Mouse (Mus musculus) heart, postnatal 4 days (tissue): ENCODE data around the gene Kctd3. TPM values are rescaled to one million over a fixed set of nuclear protein-coding genes. Genes with fewer than 3 reads are reported as not detected.
"Not testable (repeated sequence)": the region's sequence is repeated elsewhere in the genome, so short reads cannot be mapped to it uniquely, and the experiment has no call there.

Experiments used
- DNase-seq: peaks from one replicate; pipeline ENCODE4 v3.0.0; 2021
- total RNA-seq, 2 experiments: library from RNA; stranded (reverse); gene quantifications; 2 replicates each; pipeline ENCODE4 v1.2.3; 2021

The Kctd3 gene
- total RNA-seq = 10 to 100 TPM; 34.9 to 41.4 TPM

GRCm38 (mm10) chr1:189007239-189007979, at the start of gene Kctd3:
Gene Kctd3, minus strand, starts transcription at chr1:189007841.
- DNase-seq = peak; percentile 99

GRCm38 (mm10) chr1:189057425-189057824, 49.8 kb upstream of the Kctd3 start:
- no peak for DNase-seq

GRCm38 (mm10) chr1:189055933-189056332, 48.3 kb upstream of the Kctd3 start:
- no peak for DNase-seq

- no peak for DNase-seq
Measured at GRCm38 (mm10) chr1:189054941-189055551, 47.4 kb upstream of the Kctd3 start.

- DNase-seq = no peak
Measured at GRCm38 (mm10) chr1:189054191-189054590, 46.5 kb upstream of the Kctd3 start.

GRCm38 (mm10) chr1:189052189-189052588, 44.5 kb upstream of the Kctd3 start:
- DNase-seq = no peak

- no peak for DNase-seq
Measured at GRCm38 (mm10) chr1:189050122-189050521, 42.5 kb upstream of the Kctd3 start.

- no peak for DNase-seq
Measured at GRCm38 (mm10) chr1:189048331-189048730, 40.7 kb upstream of the Kctd3 start.

GRCm38 (mm10) chr1:189047918-189048317, 40.3 kb upstream of the Kctd3 start:
- DNase-seq = no peak

- DNase-seq = no peak
Measured at GRCm38 (mm10) chr1:189046831-189047230, 39.2 kb upstream of the Kctd3 start.

- DNase-seq = no peak
Measured at GRCm38 (mm10) chr1:189046301-189046700, 38.7 kb upstream of the Kctd3 start.

GRCm38 (mm10) chr1:189041261-189041660, 33.6 kb upstream of the Kctd3 start:
- peak; percentile 23 for DNase-seq

- no peak for DNase-seq
Measured at GRCm38 (mm10) chr1:189039348-189039747, 31.7 kb upstream of the Kctd3 start.

GRCm38 (mm10) chr1:189032817-189033216, 25.2 kb upstream of the Kctd3 start:
- DNase-seq = not testable (repeated sequence)

GRCm38 (mm10) chr1:189030975-189031374, 23.3 kb upstream of the Kctd3 start:
- DNase-seq = no peak

GRCm38 (mm10) chr1:189028267-189028666, 20.6 kb upstream of the Kctd3 start:
- DNase-seq = peak; percentile 36

- peak; percentile 31 for DNase-seq
Measured at GRCm38 (mm10) chr1:189026885-189027284, 19.2 kb upstream of the Kctd3 start.

- no peak for DNase-seq
Measured at GRCm38 (mm10) chr1:189023701-189024080, 16.1 kb upstream of the Kctd3 start.

GRCm38 (mm10) chr1:189022925-189023700, 15.5 kb upstream of the Kctd3 start:
- no peak for DNase-seq

- no peak for DNase-seq
Measured at GRCm38 (mm10) chr1:189015372-189015771, 7.7 kb upstream of the Kctd3 start.

- no peak for DNase-seq
Measured at GRCm38 (mm10) chr1:189013587-189013921, 5.9 kb upstream of the Kctd3 start.

- DNase-seq = no peak
Measured at GRCm38 (mm10) chr1:189012846-189013586, 5.4 kb upstream of the Kctd3 start.

GRCm38 (mm10) chr1:189010671-189011070, 3.0 kb upstream of the Kctd3 start:
- no peak for DNase-seq
